Mouse (Mus musculus) kidney, adult 2 months (tissue): ENCODE data around the gene Ugcg.

ENCODE experiments used
- CTCF ChIP-seq: fragments of 200-500 bp; conservative IDR thresholded peaks from 2 replicates; pipeline ENCODE4 v1.5.1; 2011; ENCODE audit warnings: low read depth, mild to moderate bottlenecking, control low read depth, low read length, moderate library complexity, mixed read lengths; ENCODE audit not compliant: insufficient read depth, insufficient read length
- POLR2A ChIP-seq: fragments of 200-500 bp; IDR thresholded peaks from one replicate; pipeline ENCODE4 v1.6.1; 2011; ENCODE audit warnings: low read depth, low read length, control low read depth

DNA sequence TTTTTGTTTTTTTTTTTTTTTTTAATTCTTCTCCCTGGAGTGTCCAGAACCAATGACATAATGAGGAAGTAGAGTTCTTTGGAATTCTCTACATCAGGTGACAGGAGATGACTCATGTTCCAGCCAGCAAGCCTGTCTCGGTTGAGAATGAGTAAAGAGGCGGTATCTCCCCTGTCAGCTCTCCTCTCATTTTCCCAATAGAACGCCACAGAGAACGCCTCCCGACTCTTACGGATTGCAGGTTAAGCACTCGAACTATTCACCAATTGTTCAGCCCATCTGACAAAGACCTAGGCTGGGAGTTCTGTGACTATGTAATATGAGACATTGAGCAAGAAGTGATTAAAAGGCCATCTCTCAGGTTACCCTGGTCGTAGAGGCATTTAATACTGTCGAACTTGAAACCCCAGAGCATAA is 50.3 kb downstream of the Ugcg start:
- TF ChIP-seq POLR2A (no peak), CTCF (no peak)
